Mouse (Mus musculus): ENCODE data around the gene Arid3b. TPM values are rescaled to one million over a fixed set of nuclear protein-coding genes. Genes with fewer than 3 reads are reported as not detected.

Arid3b gene
- polyA plus RNA-seq, 1 experiment, result 42.9 TPM

DNA sequence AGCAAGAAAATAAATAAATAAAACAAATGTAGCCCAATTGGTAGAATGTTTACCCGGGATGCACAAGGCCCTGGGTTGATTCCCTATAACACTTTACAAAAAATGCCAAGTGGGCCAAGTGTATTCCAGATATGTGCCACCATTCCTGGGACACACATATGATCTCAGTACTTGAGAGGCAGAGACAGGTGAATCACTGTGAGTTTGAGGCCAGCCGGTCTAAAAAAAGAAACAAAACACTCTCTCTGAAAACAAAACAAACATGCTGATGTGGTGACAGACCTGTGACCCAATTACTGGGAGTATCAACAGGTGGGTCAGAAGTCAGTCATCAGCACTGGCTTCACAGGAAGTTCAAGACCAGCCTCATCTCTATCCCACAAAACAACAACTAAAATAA, 19.9 kb upstream of the Arid3b start:
- Histone ChIP-seq H3K4me3 (ENCODE audit: control insufficient read depth, low read depth, low read length) (no peak overlapping the region), H3K27me3 (ENCODE audit: control insufficient read depth, insufficient read depth, low read length) (no peaks in the 10 kb centered on the region), H3K36me3 (ENCODE audit: control insufficient read depth, insufficient read depth, low read length) (no peaks in the 10 kb centered on the region), H3K4me1 (ENCODE audit: control insufficient read depth, insufficient read depth, low read length) (no peaks in the 10 kb centered on the region), H3K27ac (ENCODE audit: control insufficient read depth, insufficient read depth, low read depth, low read length) (no peak overlapping the region)
- TF ChIP-seq POLR2A (IDR thresholded peaks at IDR 0.05; ENCODE audit: control insufficient read depth, low read depth, low read length) (no peak), CTCF (IDR thresholded peaks at IDR 0.05; ENCODE audit: control insufficient read depth, insufficient read depth, insufficient replicate concordance, low read depth, low read length) (no peak)

DNA sequence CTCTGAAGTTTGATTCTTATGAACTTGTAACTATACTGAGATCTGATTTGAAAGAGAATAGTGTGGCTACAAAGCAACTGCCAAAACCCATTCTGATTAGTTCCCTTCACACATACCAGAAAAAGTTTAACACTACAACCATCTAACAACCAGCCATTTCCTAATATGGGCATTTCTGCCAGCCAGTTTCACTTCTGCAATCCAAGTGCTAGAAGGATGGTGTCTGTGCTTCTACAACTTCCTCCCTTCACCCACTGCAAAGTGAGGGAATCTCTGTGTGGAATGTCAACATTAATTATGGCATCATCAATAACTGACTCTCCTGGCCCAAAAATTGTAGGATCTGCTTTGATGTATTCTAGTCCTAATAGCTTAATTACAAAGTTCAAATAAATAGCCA, 17.7 kb upstream of the Arid3b start:
- TF ChIP-seq CTCF (IDR thresholded peaks at IDR 0.05; ENCODE audit: control insufficient read depth, insufficient read depth, insufficient replicate concordance, low read depth, low read length) (no peak), POLR2A (IDR thresholded peaks at IDR 0.05; ENCODE audit: control insufficient read depth, low read depth, low read length) (no peak)
- Histone ChIP-seq H3K4me3 (ENCODE audit: control insufficient read depth, low read depth, low read length) (no peak overlapping the region), H3K4me1 (ENCODE audit: control insufficient read depth, insufficient read depth, low read length) (no peaks in the 10 kb centered on the region), H3K27ac (ENCODE audit: control insufficient read depth, insufficient read depth, low read depth, low read length) (no peak overlapping the region), H3K27me3 (ENCODE audit: control insufficient read depth, insufficient read depth, low read length) (no peaks in the 10 kb centered on the region), H3K36me3 (ENCODE audit: control insufficient read depth, insufficient read depth, low read length) (no peaks in the 10 kb centered on the region)

DNA sequence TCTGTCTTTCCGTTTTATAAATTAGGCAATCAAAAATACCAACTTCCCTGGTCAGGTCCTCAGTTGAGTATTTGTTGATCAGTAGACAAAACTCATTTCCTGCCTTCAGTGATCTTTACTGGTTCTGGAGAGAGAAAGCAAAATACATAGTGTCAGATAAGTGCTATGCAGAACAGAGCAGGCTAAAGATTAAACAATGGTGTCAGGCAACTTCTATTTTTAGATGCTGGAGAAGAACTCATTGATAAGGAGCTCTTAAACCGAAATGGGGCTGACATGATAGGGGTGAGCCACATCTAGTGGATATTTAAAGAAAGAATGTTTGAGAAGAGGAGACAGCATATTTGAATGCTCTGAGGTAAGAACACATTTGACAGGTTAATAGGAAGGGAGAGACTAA, 2.4 kb upstream of the Arid3b start:
- no peak overlapping the region for H3K4me3 ChIP-seq (ENCODE audit: control insufficient read depth, low read depth, low read length)
- peaks cover 3% of the 10 kb centered on the region for H3K4me1 ChIP-seq (ENCODE audit: control insufficient read depth, insufficient read depth, low read length)
- no peaks in the 10 kb centered on the region for H3K36me3 ChIP-seq (ENCODE audit: control insufficient read depth, insufficient read depth, low read length)
- TF ChIP-seq POLR2A (IDR thresholded peaks at IDR 0.05; ENCODE audit: control insufficient read depth, low read depth, low read length) (no peak), CTCF (IDR thresholded peaks at IDR 0.05; ENCODE audit: control insufficient read depth, insufficient read depth, insufficient replicate concordance, low read depth, low read length) (no peak)
- H3K27me3 ChIP-seq (ENCODE audit: control insufficient read depth, insufficient read depth, low read length), result no peaks in the 10 kb centered on the region
- no peak overlapping the region for H3K27ac ChIP-seq (ENCODE audit: control insufficient read depth, insufficient read depth, low read depth, low read length)

DNA sequence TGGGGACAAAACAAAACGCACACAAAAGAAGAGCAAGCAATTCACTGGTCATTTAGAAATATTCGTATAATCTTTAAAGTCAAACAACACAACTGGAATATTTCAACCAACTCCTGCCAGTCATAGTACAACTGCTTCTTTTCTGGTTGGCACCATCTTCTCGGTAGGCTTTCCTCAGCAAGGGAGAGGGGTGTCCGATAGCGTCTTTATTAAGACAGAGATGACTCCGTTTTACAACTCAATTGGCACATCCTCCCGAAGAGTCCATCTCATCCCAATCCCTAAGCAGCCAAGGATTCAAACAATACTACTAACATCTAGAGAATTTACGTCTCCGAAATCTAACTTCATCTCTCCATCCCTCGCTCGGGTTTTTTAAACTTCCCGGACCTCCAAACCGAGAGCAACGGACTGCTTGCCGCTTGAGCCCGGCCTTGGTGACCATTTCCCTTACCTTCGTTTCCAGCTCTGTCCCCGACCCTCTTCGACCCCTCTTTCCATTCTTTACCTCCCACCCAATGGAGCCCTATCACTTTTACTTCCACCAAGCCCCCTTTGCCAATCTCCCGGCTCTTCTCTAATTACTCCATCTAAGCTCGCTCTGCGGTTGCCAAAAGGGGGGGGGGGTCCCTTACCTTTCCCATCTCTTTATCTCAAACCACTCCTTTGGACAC, 615 bp downstream of the Arid3b start:
- Histone ChIP-seq H3K27me3 (ENCODE audit: control insufficient read depth, insufficient read depth, low read length) (no peaks in the 10 kb centered on the region), H3K4me3 (ENCODE audit: control insufficient read depth, low read depth, low read length) (peak overlapping the region; percentile 98), H3K36me3 (ENCODE audit: control insufficient read depth, insufficient read depth, low read length) (no peaks in the 10 kb centered on the region), H3K4me1 (ENCODE audit: control insufficient read depth, insufficient read depth, low read length) (peaks cover 3% of the 10 kb centered on the region), H3K27ac (ENCODE audit: control insufficient read depth, insufficient read depth, low read depth, low read length) (peak overlapping the region; percentile 77; the same call in 1 of the 2 replicates)
- TF ChIP-seq CTCF (IDR thresholded peaks at IDR 0.05; ENCODE audit: control insufficient read depth, insufficient read depth, insufficient replicate concordance, low read depth, low read length) (no peak), POLR2A (IDR thresholded peaks at IDR 0.05; ENCODE audit: control insufficient read depth, low read depth, low read length) (no peak)

DNA sequence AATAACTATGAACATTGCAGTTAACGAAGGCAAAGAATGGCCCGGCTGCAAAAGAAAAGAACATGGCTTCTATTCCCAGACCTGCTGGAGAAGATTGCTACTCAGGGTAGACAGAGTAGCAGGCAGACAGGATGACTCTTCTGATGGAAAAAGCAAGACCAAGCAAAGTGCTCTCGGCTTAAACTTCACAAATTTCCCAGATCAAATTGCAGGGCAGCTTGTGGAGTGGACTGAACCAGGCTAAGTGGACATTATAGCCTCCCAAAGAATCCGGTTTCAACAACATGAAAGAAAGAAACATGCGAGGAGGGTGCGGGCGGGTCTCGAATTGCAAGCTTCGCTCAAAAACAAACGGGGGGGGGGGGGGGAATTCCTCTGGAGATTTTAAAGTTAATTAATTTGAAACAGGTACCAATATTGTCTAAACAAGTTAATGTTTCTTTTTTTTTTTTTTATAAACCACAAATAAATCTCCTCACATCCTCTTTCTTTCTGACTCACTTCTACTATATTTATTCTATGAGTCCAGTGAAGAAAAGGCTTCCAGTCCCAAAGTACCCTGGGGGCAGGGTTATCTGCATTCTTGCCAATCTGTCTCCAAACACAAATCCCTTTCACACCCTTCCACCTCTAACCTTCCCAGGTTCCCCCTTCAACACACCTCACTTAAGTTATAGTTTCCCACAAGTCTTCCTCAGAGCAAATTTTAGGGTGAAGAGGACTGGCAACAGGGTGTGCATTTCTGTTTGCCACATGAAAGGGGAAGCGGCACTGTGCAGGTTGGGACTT, 1.8 kb downstream of the Arid3b start:
- Histone ChIP-seq H3K36me3 (ENCODE audit: control insufficient read depth, insufficient read depth, low read length) (no peaks in the 10 kb centered on the region), H3K27ac (ENCODE audit: control insufficient read depth, insufficient read depth, low read depth, low read length) (no peak overlapping the region), H3K4me3 (ENCODE audit: control insufficient read depth, low read depth, low read length) (no peak overlapping the region), H3K27me3 (ENCODE audit: control insufficient read depth, insufficient read depth, low read length) (no peaks in the 10 kb centered on the region), H3K4me1 (ENCODE audit: control insufficient read depth, insufficient read depth, low read length) (peaks cover 3% of the 10 kb centered on the region)
- TF ChIP-seq POLR2A (IDR thresholded peaks at IDR 0.05; ENCODE audit: control insufficient read depth, low read depth, low read length), result no peak
- no peak for TF ChIP-seq CTCF (IDR thresholded peaks at IDR 0.05; ENCODE audit: control insufficient read depth, insufficient read depth, insufficient replicate concordance, low read depth, low read length)

DNA sequence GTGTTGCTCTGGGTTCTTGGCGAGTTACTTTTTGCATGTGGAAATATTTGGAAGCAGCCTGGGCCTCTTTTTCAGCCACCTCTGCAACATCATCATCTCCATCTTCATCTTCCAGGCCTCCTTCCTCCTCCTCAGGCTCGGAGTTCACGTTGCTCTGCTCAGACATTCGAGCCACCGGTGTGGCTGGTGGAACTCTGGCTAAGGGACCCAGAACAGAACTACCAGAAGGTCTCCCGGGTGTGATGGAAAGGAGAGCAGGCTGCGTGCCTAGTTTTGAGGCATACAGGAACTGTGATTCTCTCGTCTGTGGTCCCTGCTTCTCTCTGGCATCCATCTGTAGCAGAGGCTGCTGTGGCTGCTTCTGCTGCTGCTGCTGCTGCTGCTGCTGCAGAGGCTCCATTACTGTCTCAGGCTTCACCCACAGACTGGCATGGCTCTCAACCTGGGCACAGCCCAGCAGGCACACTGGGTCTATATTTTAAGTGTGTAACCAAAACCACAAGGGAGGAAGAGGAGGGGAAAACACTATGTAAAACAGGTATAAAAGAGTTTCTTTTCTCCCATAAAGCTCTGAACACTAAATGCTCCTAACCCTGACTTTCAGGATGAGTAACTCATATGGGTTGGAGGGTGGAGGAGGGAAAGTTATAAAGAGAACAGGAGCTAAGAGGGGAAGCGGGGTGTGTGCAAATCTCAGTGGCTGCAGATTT, 2.7 kb downstream of the Arid3b start:
- TF ChIP-seq CTCF (IDR thresholded peaks at IDR 0.05; ENCODE audit: control insufficient read depth, insufficient read depth, insufficient replicate concordance, low read depth, low read length) (no peak), POLR2A (IDR thresholded peaks at IDR 0.05; ENCODE audit: control insufficient read depth, low read depth, low read length) (no peak)
- H3K27me3 ChIP-seq (ENCODE audit: control insufficient read depth, insufficient read depth, low read length), result no peaks in the 10 kb centered on the region
- peaks cover 3% of the 10 kb centered on the region for H3K4me1 ChIP-seq (ENCODE audit: control insufficient read depth, insufficient read depth, low read length)
- H3K27ac ChIP-seq (ENCODE audit: control insufficient read depth, insufficient read depth, low read depth, low read length), result no peak overlapping the region
- no peaks in the 10 kb centered on the region for H3K36me3 ChIP-seq (ENCODE audit: control insufficient read depth, insufficient read depth, low read length)
- no peak overlapping the region for H3K4me3 ChIP-seq (ENCODE audit: control insufficient read depth, low read depth, low read length)
